Comparison of ENCODE assay signal across 8 mouse cellular contexts in the genomic region with DNA sequence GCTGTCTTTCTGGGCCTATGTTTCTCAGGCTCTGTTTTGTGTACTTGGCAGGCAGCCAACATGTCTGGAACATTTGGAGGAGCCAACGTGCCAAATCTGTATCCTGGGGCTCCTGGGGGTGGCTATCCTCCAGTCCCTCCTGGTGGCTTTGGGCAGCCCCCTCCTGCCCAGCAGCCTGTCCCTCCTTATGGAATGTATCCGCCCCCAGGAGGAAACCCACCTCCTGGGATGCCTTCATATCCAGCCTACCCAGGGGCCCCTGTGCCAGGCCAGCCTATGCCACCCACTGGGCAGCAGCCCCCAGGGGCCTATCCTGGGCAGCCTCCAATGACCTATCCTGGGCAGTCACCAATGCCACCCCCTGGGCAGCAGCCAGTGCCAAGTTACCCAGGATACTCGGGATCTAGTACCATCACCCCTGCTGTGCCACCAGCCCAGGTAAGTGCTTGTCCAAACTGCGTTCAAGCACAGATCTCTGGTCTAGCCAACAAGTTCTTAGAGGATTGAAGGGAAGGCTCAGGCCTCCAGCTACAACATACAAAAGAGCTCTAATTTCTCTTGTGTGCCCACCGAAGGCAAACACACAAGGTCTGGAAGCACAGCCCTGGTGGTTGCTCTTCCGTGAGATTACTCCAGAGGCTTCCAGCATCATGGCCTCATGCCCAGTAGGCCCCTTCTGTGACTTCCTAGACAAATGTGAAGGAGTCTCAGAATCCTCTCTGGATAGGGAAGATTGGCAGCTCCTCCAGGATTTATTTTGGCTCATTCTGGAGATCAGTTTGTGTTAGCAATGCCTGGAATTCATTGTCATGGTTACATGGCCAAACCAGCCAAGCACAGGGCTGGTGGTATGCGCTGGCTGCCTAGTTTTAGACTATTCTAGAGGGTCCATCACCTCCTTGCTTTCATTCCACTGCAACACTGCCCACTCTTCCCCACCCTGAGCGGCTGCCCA. TPM values are rescaled to one million over a fixed set of nuclear protein-coding genes. Genes with fewer than 3 reads are reported as not detected.
DNase-seq lines count a peak whose midpoint lies in the region; ATAC-seq and TF ChIP-seq lines count a peak whose summit lies in the region.
"Had no signal": no experiment of that assay in that cellular context is flagged by ENCODE, and none has a peak within 500 bp of the region (broad histone marks: within the 10 kb centered on the region; RNA-seq: fewer than 3 reads in every experiment).

No protein-coding gene starts in this region.

- no peaks in the 10 kb centered on the region; the same call in none of the 2 replicates for H3K36me3 ChIP-seq in kidney, adult 2 months (ENCODE audit: control insufficient read depth, insufficient read depth, low read length)
- 0 out of 2 replicates have a peak, but pooled peaks cover 5% of the 10 kb centered on the region for H3K36me3 ChIP-seq in kidney, embryonic 14.5 days (ENCODE audit: control insufficient read depth, insufficient read depth, low read length)

- no peak overlapping the region for H3K9ac ChIP-seq in kidney, embryonic 14.5 days (ENCODE audit: low read depth, low read length)

- 67% methylated on average over 8 of the region's 8 CpGs for WGBS in kidney, adult 2 months
- 81% methylated on average over 8 of the region's 8 CpGs for WGBS in kidney, embryonic 14.5 days

- H3K9me3 ChIP-seq in kidney, embryonic 14.5 days (ENCODE audit: control insufficient read depth, low read length), result no peaks in the 10 kb centered on the region
- H3K9me3 ChIP-seq: megakaryocyte, embryonic 14.5 days had no signal

- H3K27me3 ChIP-seq in kidney, adult 2 months (replicated peaks; ENCODE audit: control insufficient read depth, insufficient read depth, low read length), result no peaks in the 10 kb centered on the region
- no peaks in the 10 kb centered on the region for H3K27me3 ChIP-seq in kidney, embryonic 14.5 days (ENCODE audit: control insufficient read depth, insufficient read depth, low read length)
- H3K27me3 ChIP-seq: megakaryocyte, embryonic 14.5 days had no signal

- TF ChIP-seq POLR2A in kidney, adult 2 months (IDR thresholded peaks at IDR 0.05; ENCODE audit: low read depth, low read length), result no peak

- no peak overlapping the region for H3K4me3 ChIP-seq in kidney, adult 2 months (ENCODE audit: insufficient read depth, low read depth, low read length)
- H3K4me3 ChIP-seq in kidney, embryonic 14.5 days (ENCODE audit: low read length), result no peak overlapping the region
- H3K4me3 ChIP-seq: megakaryocyte, embryonic 14.5 days had no signal

- H3K27ac ChIP-seq in kidney, adult 2 months (ENCODE audit: insufficient read depth, low read depth, low read length), result 0 out of 2 replicates have a peak overlapping the region, but pooled peaks have one; percentile 26
- no peak overlapping the region for H3K27ac ChIP-seq in kidney, embryonic 14.5 days (ENCODE audit: low read depth, low read length)

- no peak for TF ChIP-seq CTCF in kidney, adult 2 months (conservative IDR thresholded peaks at IDR 0.05; ENCODE audit: insufficient read depth, insufficient read length, low read depth, low read length)

- peak; percentile 63 for DNase-seq in kidney, adult 2 months
- DNase-seq in heart, adult 18-20 months, result peak; percentile 69 to 72
- DNase-seq in layer of hippocampus, postnatal 36 days, result peak; percentile 54 to 59
- DNase-seq in ovary, postnatal 36 days (ENCODE audit: low spot score), result no peak

- H3K4me1 ChIP-seq in kidney, adult 2 months (ENCODE audit: control insufficient read depth, insufficient read depth, low read length), result 0 out of 2 replicates have a peak, but pooled peaks cover 13% of the 10 kb centered on the region
- peaks cover 2% of the 10 kb centered on the region for H3K4me1 ChIP-seq in kidney, embryonic 14.5 days (ENCODE audit: control insufficient read depth, insufficient read depth, low read length)

- H3K4me2 ChIP-seq in kidney, embryonic 14.5 days (replicated peaks; ENCODE audit: low read depth, low read length), result no peak overlapping the region

- ATAC-seq in kidney, embryonic 14.5 days (ENCODE audit: low FRiP score, low TSS enrichment), result no peak
- ATAC-seq in cerebellum, adult (ENCODE audit: insufficient number of reproducible peaks, low FRiP score, low TSS enrichment), result peak; percentile 38
- no peak for ATAC-seq in megakaryocyte progenitor cell, adult 5-6 weeks (replicated peaks; ENCODE audit: poor library complexity)

RNA-seq across cellular contexts. Expression of a gene that starts 30.2 kb away (rescaled TPM):
- polyA plus RNA-seq in kidney, adult 2 months (2012; rRNA removed), result 3.2 and 4.6 TPM in 2 replicates
- 0.62 TPM in 1 of 2 replicates, not detected in the other for polyA plus RNA-seq in kidney, embryonic 14.5 days (2014; fragmentation: Nextera tagmentation; extraction: Ambion mirVana)
- total RNA-seq in heart, adult 18-20 months (2021), result 1 to 10 TPM; 2.1 to 2.9 TPM
- not detected for total RNA-seq in layer of hippocampus, postnatal 36 days (2021)
- total RNA-seq in megakaryocyte progenitor cell, adult 5-6 weeks (2015), result not detected in 2 replicates
- not detected in 2 replicates for total RNA-seq in megakaryocyte progenitor cell, adult 5-6 weeks (2017)

RNA-seq across cellular contexts. Expression of a gene that starts 30.8 kb away (rescaled TPM):
- polyA plus RNA-seq in kidney, adult 2 months (2012; rRNA removed), result 105 and 116 TPM in 2 replicates
- 29.1 and 44.5 TPM in 2 replicates for polyA plus RNA-seq in kidney, embryonic 14.5 days (2014; fragmentation: Nextera tagmentation; extraction: Ambion mirVana)
- total RNA-seq in heart, adult 18-20 months (2021), result 10 to 100 TPM; 76.1 to 82.5 TPM
- total RNA-seq in layer of hippocampus, postnatal 36 days (2021), result 10 to 100 TPM; 70.0 to 81.0 TPM
- 36.5 and 37.1 TPM in 2 replicates for total RNA-seq in megakaryocyte progenitor cell, adult 5-6 weeks (2015)
- total RNA-seq in megakaryocyte progenitor cell, adult 5-6 weeks (2017), result 7.3 and 8.1 TPM in 2 replicates

RNA-seq across cellular contexts. Expression of a gene that starts 54.7 kb away (rescaled TPM):
- polyA plus RNA-seq in kidney, adult 2 months (2012; rRNA removed), result 17.9 and 25.9 TPM in 2 replicates
- polyA plus RNA-seq in kidney, embryonic 14.5 days (2014; fragmentation: Nextera tagmentation; extraction: Ambion mirVana), result 3.9 and 4.4 TPM in 2 replicates
- total RNA-seq in heart, adult 18-20 months (2021), result under 1 TPM; 0.15 to 0.27 TPM
- 10 to 100 TPM in 1 of 2 experiments, 1 to 10 TPM in 1; 9.2 to 10.0 TPM for total RNA-seq in layer of hippocampus, postnatal 36 days (2021)
- 12.2 and 18.6 TPM in 2 replicates for total RNA-seq in megakaryocyte progenitor cell, adult 5-6 weeks (2015)
- 1.0 and 1.2 TPM in 2 replicates for total RNA-seq in megakaryocyte progenitor cell, adult 5-6 weeks (2017)
